Mouse (Mus musculus) MEL (cell line): Measurements from ENCODE around the gene Cyp2u1. TPM values are rescaled to one million over a fixed set of nuclear protein-coding genes. Genes with fewer than 3 reads are reported as not detected.

Experiments
- DNase-seq: peaks from one replicate; pipeline ENCODE4 v3.0.0; 2011; ENCODE audit warnings: low read depth, low spot score
- H3K27ac ChIP-seq: 2 replicates; pipeline ENCODE4 v1.5.1; 2012; ENCODE audit warnings: low read depth, mild to moderate bottlenecking, control low read depth, low read length, moderate library complexity; ENCODE audit not compliant: control insufficient read depth
- H3K27me3 ChIP-seq, 2 experiments: fragments of 150-350 bp in 1 of 2; sonication (generic) in 1 of 2; 2 replicates each; pipeline ENCODE4 v1.6.1; 2012; ENCODE audit warnings: low read length in 2 of 2, mild to moderate bottlenecking in 2 of 2, improper control_type of control experiment in 1 of 2, moderate library complexity in 1 of 2; ENCODE audit not compliant: insufficient read depth in 2 of 2, control insufficient read depth in 1 of 2
- H3K36me3 ChIP-seq, 2 experiments: 2 replicates each; pipeline ENCODE4 v1.6.1; 2012 to 2014; ENCODE audit warnings: low read length in 2 of 2, improper control_type of control experiment in 1 of 2, inconsistent platforms in 1 of 2, mild to moderate bottlenecking in 1 of 2; ENCODE audit not compliant: insufficient read depth in 2 of 2, control insufficient read depth in 1 of 2
- H3K4me1 ChIP-seq, 2 experiments: fragments of 150-350 bp in 1 of 2; sonication (generic) in 1 of 2; 2 replicates each; pipeline ENCODE4 v1.6.1; 2012; ENCODE audit warnings: low read length in 2 of 2, improper control_type of control experiment in 1 of 2, mild to moderate bottlenecking in 1 of 2; ENCODE audit not compliant: insufficient read depth in 2 of 2, control insufficient read depth in 1 of 2
- H3K4me3 ChIP-seq, 2 experiments: fragments of 150-350 bp in 1 of 2; sonication (generic) in 1 of 2; 2 replicates each; pipeline ENCODE4 v1.5.1; 2012; ENCODE audit warnings: low read depth in 2 of 2, low read length in 2 of 2, mild to moderate bottlenecking in 2 of 2, moderate library complexity in 2 of 2, control low read depth in 1 of 2, improper control_type of control experiment in 1 of 2; ENCODE audit not compliant: control insufficient read depth in 1 of 2, insufficient read depth in 1 of 2
- H3K79me2 ChIP-seq: 2 replicates; pipeline ENCODE4 v1.6.1; 2012; ENCODE audit warnings: mild to moderate bottlenecking, low read length, moderate library complexity; ENCODE audit not compliant: control insufficient read depth, poor library complexity, insufficient read depth
- H3K9ac ChIP-seq: 2 replicates; pipeline ENCODE4 v1.6.1; 2012; ENCODE audit warnings: low read depth, mild to moderate bottlenecking, control low read depth, low read length, moderate library complexity; ENCODE audit not compliant: control insufficient read depth, poor library complexity, severe bottlenecking
- H3K9me3 ChIP-seq: fragments of 150-350 bp; sonication (generic); replicated peaks from 2 replicates; pipeline ENCODE4 v1.6.1; 2012; ENCODE audit warnings: mild to moderate bottlenecking, low read length, improper control_type of control experiment, moderate library complexity; ENCODE audit not compliant: insufficient read depth
- CHD2 ChIP-seq: IDR thresholded peaks from 2 replicates; pipeline ENCODE4 v1.6.1; 2011; ENCODE audit warnings: low read length, improper control_type of control experiment
- E2F4 ChIP-seq: IDR thresholded peaks from 2 replicates; pipeline ENCODE4 v1.6.1; 2011; ENCODE audit warnings: low read depth, low read length, improper control_type of control experiment, borderline replicate concordance
- ELF1 ChIP-seq: IDR thresholded peaks from 2 replicates; pipeline ENCODE4 v1.6.1; 2014; ENCODE audit warnings: low read depth, mild to moderate bottlenecking, inconsistent platforms, low read length, improper control_type of control experiment, moderate library complexity
- ETS1 ChIP-seq: IDR thresholded peaks from 2 replicates; pipeline ENCODE4 v1.6.1; 2012; ENCODE audit warnings: low read depth, mild to moderate bottlenecking, inconsistent platforms, low read length, improper control_type of control experiment, moderate library complexity
- GATA1 ChIP-seq: IDR thresholded peaks from 2 replicates; pipeline ENCODE4 v1.6.1; 2011; ENCODE audit warnings: low read depth, low read length, improper control_type of control experiment
- MAZ ChIP-seq: IDR thresholded peaks from 2 replicates; pipeline ENCODE4 v1.6.1; 2012; ENCODE audit warnings: low read depth, mild to moderate bottlenecking, inconsistent platforms, low read length, improper control_type of control experiment
- MXI1 ChIP-seq: IDR thresholded peaks from 2 replicates; pipeline ENCODE4 v1.6.1; 2011; ENCODE audit warnings: mild to moderate bottlenecking, low read depth, low read length, improper control_type of control experiment
- MYB ChIP-seq: IDR thresholded peaks from 2 replicates; pipeline ENCODE4 v1.6.1; 2011; ENCODE audit warnings: mild to moderate bottlenecking, low read depth, low read length, improper control_type of control experiment
- POLR2AphosphoS2 ChIP-seq: IDR thresholded peaks from 2 replicates; pipeline ENCODE4 v1.6.1; 2011; ENCODE audit warnings: low read length, improper control_type of control experiment
- POLR2AphosphoS5 ChIP-seq: IDR thresholded peaks from 2 replicates; pipeline ENCODE4 v1.6.1; 2012; ENCODE audit warnings: low read depth, borderline replicate concordance, mild to moderate bottlenecking, inconsistent platforms, low read length, moderate library complexity, mixed read lengths
- RAD21 ChIP-seq: IDR thresholded peaks from 2 replicates; pipeline ENCODE4 v1.6.1; 2011; ENCODE audit warnings: mild to moderate bottlenecking, low read depth, low read length, improper control_type of control experiment
- SIN3A ChIP-seq: IDR thresholded peaks from 2 replicates; pipeline ENCODE4 v1.6.1; 2012; ENCODE audit warnings: low read length, improper control_type of control experiment, inconsistent platforms
- SMC3 ChIP-seq: IDR thresholded peaks from 2 replicates; pipeline ENCODE4 v1.6.1; 2011; ENCODE audit warnings: low read depth, low read length, improper control_type of control experiment
- TAL1 ChIP-seq: IDR thresholded peaks from 2 replicates; pipeline ENCODE4 v1.6.1; 2012; ENCODE audit warnings: mild to moderate bottlenecking, inconsistent platforms, low read length, moderate library complexity, mixed read lengths
- TBP ChIP-seq: IDR thresholded peaks from 2 replicates; pipeline ENCODE4 v1.8.0; 2011; ENCODE audit warnings: low read depth, low read length, improper control_type of control experiment
- TCF12 ChIP-seq: IDR thresholded peaks from 2 replicates; pipeline ENCODE4 v1.6.1; 2014; ENCODE audit warnings: low read depth, mild to moderate bottlenecking, inconsistent platforms, low read length, improper control_type of control experiment, moderate library complexity
- UBTF ChIP-seq: IDR thresholded peaks from 2 replicates; pipeline ENCODE4 v1.6.1; 2012; ENCODE audit warnings: low read depth, mild to moderate bottlenecking, inconsistent platforms, low read length, improper control_type of control experiment, moderate library complexity, borderline replicate concordance; ENCODE audit not compliant: insufficient read depth
- ZC3H11A ChIP-seq: IDR thresholded peaks from 2 replicates; pipeline ENCODE4 v1.6.1; 2012; ENCODE audit warnings: low read depth, mild to moderate bottlenecking, inconsistent platforms, low read length, improper control_type of control experiment
- ZNF384 ChIP-seq: IDR thresholded peaks from 2 replicates; pipeline ENCODE4 v1.6.1; 2012; ENCODE audit warnings: low read depth, mild to moderate bottlenecking, inconsistent platforms, low read length, improper control_type of control experiment
- polyA plus RNA-seq, 2 experiments: library from polyadenylated mRNA; stranded (reverse) in 1 of 2; unstranded in 1 of 2; fragments of >175 nt in 1 of 2; fragments of >200 nt in 1 of 2; gene quantifications; 2 replicates each; pipeline versions ENCODE4 v1.2.1 to v1.2.4; 2012; ENCODE audit warnings: low replicate concordance in 2 of 2, low read depth in 1 of 2; ENCODE audit not compliant: insufficient read length in 2 of 2, insufficient read depth in 1 of 2, missing spikeins in 1 of 2
- total RNA-seq: library from RNA; depleted of rRNA; stranded (reverse); fragments of 300-350 nt; gene quantifications from 2 replicates; pipeline ENCODE4 v1.2.3, GENCODE M21; 2012

Cyp2u1 gene
- total and polyA plus RNA-seq, 3 experiments, result 3.6 to 4.5 TPM; not detected in 1

DNA sequence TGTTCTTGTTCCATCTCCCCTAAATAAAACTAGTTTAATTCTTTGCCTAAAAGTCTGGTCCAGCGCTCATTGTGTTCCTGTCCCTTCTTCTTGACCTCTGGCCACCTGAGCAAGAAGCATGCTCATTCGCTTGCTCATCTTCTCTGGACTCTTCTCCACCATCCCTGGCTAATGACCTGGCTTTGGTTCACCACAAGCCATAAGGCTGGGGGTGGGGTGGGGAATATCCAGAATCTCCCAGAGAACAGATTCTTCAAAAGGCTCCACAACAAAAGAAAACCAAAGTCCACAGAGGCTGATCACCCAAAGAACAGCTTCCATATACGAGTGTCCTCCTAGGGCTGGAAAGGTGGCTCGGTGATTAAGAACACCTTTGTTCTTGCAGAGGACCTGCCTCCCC is 48.0 kb downstream of the Cyp2u1 start:
- Histone ChIP-seq H3K36me3 (no peaks in the 10 kb centered on the region), H3K9me3 (no peaks in the 10 kb centered on the region)

DNA sequence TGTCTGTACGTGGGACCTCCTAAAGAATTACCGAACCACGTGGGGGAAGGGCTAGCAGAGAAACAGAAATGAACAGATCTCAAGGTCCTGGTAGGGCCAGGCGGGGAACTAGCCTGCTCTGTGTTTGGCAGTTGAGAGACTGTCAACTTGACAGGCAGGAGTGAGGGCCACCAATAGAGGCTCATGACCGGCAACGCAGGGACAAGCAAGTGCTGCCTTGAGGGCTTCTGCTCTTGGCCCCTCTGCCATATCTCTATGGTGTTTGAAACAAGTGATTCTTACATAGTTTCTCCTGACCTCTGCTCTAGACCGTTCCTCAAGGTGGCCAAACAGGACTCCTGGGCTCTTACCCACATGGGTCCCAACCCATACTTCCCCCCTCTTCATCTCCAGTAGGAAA is 51.4 kb downstream of the Cyp2u1 start:
- H3K36me3 ChIP-seq, result no peaks in the 10 kb centered on the region
- H3K27me3 ChIP-seq, result no peaks in the 10 kb centered on the region
- DNase-seq, result no peak
- no peak overlapping the region for H3K9ac ChIP-seq
- H3K79me2 ChIP-seq, result no peaks in the 10 kb centered on the region
- no peaks in the 10 kb centered on the region for H3K4me1 ChIP-seq
- no peak overlapping the region for H3K4me3 ChIP-seq
- H3K27ac ChIP-seq, result no peak overlapping the region
- no peaks in the 10 kb centered on the region for H3K9me3 ChIP-seq
- TF ChIP-seq TAL1, result no peak
- no peak for TF ChIP-seq UBTF
- TF ChIP-seq GATA1, result no peak
- TF ChIP-seq SIN3A, result no peak
- no peak for TF ChIP-seq ETS1
- no peak for TF ChIP-seq E2F4
- no peak for TF ChIP-seq POLR2AphosphoS2
- no peak for TF ChIP-seq RAD21
- no peak for TF ChIP-seq POLR2AphosphoS5
- TF ChIP-seq MXI1, result no peak
- no peak for TF ChIP-seq MAZ

More for the DNA sequence above, 48.0 kb downstream of the Cyp2u1 start:
- no peaks in the 10 kb centered on the region for H3K4me1 ChIP-seq
- no peaks in the 10 kb centered on the region for H3K27me3 ChIP-seq
- H3K9ac ChIP-seq, result no peak overlapping the region
- H3K27ac ChIP-seq, result no peak overlapping the region
- no peak for DNase-seq
- H3K4me3 ChIP-seq, result no peak overlapping the region
- TF ChIP-seq TBP (no peak), ELF1 (no peak), CHD2 (no peak), UBTF (no peak), SIN3A (no peak), MAZ (no peak), GATA1 (no peak), MYB (no peak), TCF12 (no peak), ZC3H11A (no peak), TAL1 (no peak), POLR2AphosphoS2 (no peak), SMC3 (no peak), POLR2AphosphoS5 (no peak), ZNF384 (no peak)
- H3K79me2 ChIP-seq, result no peaks in the 10 kb centered on the region
